Mouse (Mus musculus) layer of hippocampus, adult 9-10 months (tissue): ENCODE results near the gene Rab8b.
"Not testable (repeated sequence)": the region's sequence is repeated elsewhere in the genome, so short reads cannot be mapped to it uniquely, and the experiment has no call there.

Source experiments
- DNase-seq: peaks from one replicate; pipeline ENCODE4 v3.0.0; 2022; ENCODE audit warnings: low spot score

Rab8b gene

DNA sequence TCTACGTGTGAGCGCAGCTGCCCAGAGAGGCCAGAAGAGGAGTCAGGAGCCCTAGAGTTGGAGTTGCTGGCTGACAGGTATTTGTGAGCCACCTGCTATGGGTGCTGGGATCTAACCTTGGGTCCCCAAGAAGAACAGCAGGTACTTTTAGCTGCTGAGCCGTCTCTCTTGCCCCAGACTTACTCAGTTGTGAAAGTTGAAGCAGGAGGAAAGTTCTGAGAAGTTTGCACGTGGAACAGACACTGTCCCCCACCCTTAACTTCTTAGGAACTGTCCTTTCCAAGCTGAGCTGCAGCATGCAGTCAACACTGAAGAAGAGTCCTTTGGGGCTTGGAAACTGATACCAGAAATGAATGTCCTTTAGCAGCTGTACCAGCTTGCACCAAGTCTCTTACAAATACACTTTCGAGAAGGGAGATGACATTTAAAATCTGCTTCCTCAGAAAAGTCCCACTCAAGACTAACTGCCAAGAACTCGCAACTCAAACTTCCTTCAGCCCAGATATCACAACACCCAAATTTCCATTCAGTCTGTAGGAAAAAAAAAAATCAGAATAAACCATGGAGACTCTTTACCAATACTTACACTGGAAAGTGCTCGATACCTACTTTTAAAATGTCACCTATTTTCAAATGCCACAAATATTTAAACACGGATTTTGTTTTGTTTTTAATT, 2.1 kb downstream of the Rab8b start:
- DNase-seq, result no peak

DNA sequence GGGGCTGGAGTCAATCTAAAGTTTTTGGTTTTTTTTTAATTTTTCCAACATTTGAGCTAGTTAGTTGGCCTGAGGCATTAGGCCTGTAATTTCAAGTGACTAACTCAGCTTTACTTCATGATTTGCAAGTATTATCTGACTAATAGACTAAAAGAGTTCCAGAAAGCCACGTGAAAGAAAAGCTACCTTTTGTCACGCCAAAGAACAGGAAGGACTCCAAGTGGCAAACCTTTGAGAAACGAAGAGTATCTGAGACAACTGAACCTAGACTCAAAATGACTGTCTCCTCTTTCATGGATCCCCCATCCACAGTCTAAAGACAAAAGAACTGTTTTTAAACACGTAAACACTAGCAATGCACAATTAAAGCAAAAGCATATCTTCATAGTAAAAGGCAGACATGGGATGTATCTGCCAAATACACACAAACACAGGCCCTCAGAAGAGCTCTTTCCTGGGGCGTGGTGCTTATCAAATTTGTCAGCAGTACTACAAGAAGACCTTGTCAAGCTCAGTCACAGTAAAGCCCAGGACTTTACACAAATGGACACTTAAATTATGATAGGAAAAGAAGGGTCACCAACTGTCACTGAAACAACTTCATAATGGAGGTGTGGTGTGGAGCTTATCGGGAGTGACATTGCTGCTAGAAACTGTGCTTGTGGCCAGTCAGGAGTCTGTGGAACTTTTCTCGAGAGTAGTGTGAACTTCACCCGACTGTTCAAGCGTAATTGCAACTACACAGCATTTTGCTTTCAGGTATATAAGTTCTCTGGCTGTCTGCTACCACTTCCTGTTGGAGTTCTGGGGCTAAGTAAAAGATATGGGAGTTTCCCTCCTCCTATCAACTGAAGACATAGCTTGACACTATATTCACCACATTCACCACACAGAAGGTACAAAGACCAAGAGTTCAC, 3.4 kb downstream of the Rab8b start:
- DNase-seq, result no peak

DNA sequence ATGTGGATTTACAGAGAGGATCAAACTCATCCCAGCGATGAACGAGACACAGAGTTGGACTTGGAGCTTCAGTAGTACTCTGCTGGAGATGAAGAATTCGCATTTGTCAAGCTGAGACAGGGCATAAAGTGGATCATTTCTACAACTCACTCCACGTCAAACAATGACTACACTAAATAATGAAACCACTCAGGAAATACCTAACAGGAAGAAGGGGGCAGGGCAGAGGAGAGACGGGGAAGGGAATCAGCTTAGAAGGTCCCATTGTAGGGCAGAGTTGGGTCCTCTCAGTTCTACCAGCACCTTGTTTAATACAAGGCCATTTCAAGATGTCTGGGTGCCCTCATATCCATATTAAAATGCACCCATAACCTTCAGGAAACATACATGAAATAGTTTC, 4.1 kb downstream of the Rab8b start:
- no peak for DNase-seq

DNA sequence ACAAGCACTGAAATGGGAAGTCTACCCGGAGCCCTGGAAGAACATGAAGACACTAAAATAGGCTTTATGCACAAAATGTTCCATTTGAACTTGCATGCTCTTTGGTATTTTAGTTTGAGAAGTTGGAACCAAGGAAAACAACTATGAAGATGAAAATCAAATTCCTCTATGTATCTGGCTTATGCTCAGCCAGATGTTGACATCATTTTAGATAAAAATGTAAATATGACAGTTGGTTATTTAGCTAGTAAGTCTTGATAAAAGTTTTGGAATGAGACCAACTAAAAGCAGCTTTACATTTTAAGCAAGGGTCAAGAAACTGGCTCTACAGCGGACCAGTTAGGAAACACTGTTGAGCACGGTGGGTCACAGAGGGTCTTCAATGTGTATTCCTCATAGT, 4.9 kb downstream of the Rab8b start:
- DNase-seq, result no peak

DNA sequence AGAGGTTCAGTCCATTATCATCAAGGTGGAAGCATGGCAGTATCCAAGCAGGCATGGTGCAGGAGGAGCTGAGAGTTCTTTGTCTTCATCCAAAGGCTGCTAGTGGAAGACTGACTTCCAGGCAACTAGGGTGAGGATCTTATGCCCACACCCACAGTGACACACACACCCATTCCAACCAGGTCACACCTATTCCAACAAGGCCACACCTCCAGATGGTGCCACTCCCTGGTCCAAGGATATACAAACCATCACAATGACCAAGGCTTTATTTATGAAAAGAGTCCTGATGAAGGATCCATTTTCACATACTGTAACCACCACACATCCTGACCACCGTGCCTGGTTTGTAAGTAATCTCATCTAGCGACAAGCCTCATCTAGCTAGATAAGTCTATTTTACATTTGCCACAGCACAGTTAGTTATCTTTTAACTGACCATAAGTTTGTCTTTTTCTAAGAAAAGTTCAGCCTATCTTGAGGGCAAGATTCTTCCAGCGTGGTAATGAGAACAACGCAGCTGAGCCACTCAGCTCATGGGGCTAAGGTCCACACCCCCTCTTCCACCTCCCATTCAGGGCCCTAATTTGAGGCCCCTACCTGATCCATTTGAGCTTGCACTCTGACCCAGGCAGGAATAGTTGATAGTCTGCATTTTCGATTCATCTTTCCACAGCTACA, 6.1 kb downstream of the Rab8b start:
- DNase-seq, result not testable (repeated sequence)

DNA sequence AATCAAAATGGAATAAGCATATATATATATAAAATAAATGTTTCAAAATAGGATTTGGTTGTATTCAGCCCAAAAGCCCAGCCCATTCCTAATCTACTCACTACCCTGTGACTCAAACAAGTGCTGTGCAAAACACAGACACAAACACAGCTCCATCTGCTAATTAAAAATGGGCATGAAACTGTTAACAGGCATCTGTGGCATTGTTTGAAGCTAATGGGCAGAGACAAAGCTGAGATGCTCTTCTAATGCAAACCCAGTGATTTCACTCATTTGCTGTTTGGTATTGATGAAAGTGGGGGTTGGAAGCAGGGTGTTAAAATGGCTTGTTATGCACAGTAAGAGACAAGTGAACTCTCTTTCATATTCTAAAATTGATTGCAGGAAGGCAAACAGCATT, 7.2 kb downstream of the Rab8b start:
- no peak for DNase-seq

DNA sequence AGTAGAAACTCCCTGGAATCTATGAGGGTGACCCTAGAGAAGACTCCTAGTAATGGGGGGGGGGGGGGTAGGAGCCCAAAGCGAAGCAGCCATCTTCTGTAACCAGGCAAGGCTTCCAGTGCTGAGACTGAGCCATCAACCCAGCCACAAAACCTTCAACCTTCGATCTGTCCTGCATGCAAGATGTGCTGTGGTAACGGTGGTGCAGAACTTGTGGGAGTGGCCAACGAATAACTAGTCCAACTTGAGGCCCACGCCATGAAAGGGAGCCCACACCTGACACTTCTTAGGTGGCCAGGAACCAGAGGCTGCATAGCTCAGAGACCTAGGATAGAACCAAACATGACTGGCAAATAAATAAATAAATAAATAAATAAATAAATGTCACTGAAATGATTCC, 8.8 kb downstream of the Rab8b start:
- no peak for DNase-seq

DNA sequence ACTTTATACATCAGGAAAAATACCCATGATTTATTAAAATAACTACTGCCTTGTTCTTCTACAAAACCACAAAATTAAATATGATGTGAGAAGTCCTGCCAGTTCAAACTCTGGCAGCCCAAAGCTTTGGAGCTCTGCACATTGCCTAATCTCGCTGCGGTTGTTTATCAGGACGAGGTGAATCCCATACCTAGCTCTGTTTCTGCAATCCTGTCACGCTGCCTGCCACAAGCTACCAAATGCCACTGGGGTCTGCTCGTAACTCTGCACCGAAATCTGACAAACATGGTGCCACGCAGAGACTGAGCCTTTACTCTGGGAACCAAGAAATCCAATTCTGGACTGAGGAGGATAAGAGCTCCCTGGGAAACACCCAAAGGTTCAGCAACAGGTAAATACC, 9.6 kb downstream of the Rab8b start:
- no peak for DNase-seq

DNA sequence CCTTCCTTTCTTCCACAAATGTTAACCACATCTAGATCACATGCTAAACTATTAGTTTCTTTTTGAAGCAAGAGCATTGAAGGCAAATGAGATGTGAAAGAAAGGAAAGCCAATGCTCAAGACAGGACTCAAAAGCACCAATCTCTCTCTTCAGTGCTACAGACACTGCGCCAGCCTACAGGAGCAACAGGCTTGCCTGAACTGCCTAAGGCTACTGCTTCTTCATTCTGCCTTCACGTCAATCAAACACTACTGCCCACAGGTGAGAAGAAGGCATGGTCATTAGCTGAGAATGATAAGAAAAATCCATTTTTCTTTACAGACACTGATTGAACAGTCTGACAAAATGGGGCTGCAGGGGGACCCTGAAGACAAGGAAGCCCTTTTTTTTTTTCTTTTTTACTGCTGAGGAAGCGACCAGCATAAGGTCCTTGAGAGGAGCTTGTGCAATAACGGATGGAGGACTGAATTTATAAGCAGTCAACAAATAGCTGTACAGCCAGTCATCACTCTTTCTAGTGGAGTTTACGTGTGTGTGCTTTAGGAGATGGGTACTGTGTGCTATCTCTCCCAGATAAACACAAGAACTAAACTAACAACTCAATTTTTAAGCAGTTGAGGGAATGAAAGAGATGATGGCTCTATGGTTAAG, 11.6 kb downstream of the Rab8b start:
- DNase-seq, result no peak

DNA sequence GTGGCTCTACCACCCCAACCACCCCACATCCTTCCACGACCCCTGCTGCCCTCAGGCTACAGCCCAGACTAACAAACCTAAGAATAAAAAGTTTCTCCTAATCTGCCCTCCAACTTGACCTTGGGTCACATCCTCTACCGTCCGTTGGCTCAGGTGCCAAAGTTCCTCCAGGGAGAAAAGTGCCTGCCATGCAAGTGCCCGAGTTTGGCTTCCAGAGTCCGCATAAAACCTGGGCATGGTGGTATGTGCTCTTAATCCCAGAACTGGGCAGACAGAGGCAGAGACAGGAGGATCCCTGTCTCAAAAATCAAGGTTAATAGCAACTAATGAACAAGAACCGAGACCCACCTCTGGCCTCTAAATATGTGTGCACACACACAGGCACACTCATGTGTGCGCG, 12.4 kb downstream of the Rab8b start:
- DNase-seq, result no peak

DNA sequence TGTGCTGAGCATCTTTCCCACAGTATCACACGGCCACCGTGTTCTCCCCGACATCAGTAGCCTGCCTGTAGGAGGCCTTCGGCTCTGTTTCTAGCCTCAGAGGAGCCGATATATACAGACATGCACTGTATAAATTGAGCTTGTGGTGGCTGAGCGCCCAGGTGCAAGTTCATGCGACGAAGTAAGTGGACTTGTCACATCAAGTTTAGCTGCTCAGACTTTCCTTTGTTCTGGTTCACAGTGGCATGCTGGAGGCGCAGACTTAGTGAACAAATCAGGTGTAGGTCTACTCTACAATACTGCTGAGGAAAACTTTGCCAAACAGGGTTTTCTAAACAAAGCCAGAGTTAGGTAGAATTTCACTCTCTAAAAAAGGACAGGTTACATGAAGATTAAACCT, 13.5 kb downstream of the Rab8b start:
- DNase-seq, result no peak

DNA sequence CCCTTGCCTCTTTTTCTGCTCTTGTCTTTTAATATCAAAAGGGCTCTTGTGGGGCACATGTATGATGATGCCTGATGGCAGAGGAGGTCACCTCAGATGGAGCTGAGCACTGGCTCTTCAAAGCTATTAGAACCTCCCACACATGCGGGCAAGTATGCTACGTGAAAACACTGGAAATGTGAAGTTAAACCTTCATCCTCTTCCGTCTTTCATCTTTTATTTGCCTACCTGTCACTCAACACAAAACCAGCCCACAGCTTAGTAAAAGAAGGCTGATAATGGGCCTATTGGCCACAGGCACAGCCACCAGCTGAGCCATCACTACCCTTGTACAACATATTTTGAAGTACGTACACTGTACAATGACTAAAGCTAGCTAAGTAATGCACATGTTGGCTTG, 20.0 kb downstream of the Rab8b start:
- DNase-seq, result no peak

DNA sequence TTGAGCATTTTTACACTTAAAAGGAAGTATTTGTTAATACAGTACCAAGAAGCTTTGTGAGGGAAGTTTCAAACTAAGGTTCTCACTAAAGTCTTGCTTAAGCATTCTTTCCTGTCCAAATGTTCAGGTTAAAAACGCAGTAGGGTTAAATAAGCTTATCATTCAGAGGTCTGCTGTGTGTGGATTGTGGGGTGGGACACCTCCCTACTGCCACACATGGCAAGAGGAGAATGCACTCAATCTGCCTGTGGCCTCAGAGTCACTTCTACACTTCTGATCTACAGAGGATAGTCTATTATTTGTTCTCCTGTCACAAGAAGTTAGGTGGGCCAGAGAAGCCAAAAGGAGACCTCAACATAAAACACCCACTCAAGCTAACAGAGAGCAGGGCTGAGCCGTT, 20.4 kb downstream of the Rab8b start:
- no peak for DNase-seq

DNA sequence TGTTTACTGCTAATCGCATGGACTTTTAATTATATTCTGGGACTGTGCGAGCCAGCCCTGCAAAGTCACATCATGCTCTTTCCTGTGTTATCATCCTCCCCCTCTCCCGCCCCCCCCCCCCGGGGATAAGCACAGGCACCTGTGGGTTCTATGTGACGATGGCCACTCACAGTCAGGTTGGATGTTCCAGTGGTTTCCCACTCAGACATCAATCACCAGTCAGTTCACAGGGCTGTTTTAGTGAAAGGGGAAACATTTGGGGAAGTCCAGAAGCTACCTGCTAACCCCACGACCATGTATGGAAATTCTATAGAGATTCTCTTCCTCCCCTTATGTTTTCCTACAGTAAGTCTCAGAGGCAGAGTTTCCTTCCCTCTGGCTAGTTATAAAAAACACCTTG, 21.6 kb downstream of the Rab8b start:
- no peak for DNase-seq

DNA sequence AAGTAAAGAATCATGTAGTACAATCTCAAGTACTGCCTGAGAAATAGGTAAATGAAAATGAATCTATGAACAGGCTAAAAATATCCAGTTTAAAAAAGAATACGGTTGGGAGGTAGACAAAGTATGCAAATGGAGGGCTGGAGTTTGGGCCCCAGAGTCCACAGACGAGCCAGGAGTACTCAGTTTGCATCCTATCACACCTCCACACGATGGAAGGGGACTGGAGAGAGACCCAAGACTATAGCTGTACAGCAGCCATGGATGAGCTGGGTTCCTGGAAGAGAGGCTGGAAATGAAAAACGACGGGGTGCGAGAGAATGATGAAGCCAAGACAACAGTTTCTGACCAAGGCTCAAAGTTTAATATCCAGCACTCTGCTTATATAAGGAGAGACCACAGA, 22.5 kb downstream of the Rab8b start:
- DNase-seq, result no peak

DNA sequence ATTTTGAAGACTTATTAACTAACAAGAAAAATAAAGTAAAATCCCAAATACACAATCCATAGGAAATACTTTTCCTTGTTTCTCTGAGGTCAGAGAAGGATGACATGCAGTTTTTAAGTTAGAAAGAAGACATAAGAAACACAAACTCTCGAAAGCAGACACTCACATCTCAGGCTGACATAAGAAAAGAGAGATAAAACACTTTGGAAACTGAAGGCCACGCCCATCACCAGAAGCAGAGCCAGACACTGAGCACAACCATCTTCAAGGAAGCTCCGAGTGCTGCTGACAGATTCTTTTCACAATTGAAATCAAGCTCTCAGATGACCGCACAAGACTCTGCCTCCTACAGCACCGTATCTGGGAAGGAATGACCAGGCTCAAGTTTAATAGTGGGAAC, 23.5 kb downstream of the Rab8b start:
- DNase-seq, result no peak

DNA sequence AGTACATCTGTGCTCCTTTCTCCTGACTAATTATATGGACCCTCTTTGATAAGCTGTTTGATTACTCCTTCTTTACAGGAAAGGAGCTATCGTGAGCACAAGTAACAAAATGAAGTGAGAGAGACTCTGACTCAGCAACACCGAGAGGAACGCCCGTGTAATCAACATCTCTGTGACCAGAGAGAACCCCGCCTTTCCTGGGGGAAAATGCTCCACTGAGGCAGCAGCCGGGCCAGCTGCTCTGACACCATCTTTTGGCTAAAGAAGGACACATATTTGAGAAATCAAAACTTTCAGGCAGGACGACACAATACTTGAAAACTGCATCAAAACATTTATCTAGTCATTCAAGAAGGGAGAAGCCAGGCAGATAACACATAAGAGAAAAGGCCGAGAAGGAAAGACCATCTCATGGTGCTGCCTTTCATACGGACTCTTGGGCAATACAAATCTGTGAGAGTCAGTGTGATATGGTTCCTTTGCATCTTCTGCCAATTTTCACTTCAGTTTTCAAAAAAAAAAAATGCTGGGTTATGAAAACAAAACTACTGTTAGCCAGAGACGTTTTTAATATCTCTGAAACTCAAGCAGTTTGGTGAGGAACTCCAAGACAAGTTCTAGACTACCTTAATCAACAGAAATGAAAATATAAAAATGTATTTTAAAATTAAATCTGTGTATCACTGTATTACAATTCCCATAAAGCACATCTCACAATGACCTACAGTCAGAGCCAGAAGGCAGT, 24.3 kb downstream of the Rab8b start:
- no peak for DNase-seq

DNA sequence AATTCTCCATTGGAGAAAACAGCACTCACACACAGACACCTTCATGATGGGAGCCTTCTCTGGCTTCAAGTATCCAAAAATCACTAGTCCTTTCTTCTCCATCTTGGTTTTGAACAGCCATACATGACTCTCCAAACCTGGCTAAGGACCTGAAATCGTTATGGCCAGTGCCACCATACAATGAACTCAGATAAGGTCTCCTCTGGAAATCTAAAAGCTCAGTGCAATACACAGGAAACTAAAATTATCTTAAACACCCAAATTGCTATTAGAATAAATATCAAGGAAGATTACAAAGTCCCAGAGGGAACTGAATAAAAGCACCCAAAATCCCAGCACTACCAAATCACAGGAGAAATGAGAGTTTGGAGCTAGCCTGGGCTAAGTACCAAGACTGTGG, 25.1 kb downstream of the Rab8b start:
- DNase-seq, result no peak

DNA sequence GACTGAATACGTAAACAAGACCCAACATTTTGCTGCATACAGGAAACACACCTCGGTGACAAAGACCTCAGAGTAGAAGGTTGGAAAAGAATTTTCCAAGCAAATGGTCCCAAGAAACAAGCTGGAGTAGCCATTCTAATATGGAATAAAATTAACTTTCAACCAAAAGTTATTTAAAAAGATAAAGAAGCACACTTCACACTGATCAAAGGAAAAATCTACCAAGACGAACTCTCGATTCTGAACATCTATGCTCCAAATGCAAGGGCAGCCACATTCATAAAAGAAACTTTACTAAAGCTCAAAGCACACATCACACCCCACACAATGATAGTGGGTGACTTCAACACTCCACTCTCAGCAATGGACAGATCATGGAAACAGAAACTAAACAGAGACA, 27.0 kb downstream of the Rab8b start:
- not testable (repeated sequence) for DNase-seq

DNA sequence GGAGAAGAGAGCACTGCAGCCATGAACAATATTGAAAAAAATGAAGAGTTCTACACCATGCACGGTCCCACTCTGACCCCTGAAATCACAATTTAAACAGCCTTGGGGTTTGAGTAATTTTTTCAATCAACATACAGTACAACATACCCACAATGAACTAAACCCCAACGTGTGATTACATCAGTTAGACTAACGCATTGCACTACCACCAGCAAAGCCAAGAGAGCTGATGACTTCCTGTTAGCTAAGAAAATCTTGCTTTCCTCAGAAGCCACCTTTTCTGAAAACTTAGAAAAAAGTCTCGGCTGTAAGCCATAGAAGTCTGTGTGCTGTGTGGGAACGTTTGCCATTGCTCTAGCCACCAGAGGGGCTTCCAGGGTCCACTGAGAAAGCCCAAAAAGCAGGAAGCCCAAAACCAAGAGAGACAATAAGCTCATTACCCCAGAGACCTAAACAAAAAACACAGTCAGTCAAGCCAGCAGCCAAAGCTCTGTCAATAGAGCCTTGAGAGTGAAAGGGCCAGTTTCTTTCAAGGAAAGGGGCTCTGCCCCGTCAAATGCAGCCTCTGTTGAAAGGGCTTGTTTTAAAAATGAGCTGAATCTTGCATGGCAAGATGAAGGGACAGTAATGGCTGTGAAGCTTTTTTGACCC, 31.4 kb downstream of the Rab8b start:
- no peak for DNase-seq

DNA sequence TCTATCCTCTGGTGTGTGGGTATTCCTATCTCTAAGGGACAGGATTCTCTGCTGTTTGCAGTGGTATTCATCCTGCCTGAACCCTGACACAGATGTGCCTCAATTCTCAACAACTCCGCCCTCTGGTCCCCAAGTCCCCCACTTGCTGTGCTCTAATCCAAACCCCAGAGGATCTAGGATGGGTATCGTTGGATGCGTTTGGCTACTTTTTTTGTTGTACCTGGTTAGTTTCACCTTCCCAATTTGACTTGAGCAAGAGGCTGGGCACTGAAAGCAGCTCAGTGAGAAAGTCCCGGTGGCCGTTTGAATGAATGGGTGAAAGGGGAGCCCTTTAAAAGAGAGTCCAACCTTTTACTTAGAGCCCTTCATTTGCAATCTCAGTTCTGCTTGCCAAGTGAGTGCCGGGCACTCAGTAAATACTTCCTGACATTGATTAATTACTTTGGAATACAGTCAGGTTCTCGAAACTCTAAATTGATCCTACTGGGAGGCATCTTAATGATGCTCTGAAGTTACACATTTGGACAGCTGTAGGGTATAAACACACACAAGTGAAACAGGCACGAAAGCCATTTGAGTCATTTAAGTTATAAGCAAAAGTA, 32.1 kb downstream of the Rab8b start:
- no peak for DNase-seq
